Mouse (Mus musculus) c-Kit-positive CD71-negative TER-119-negative erythroid progenitor cells, embryonic 14.5 days (primary cell): ENCODE results near the gene Cenpc1.
A peak's percentile ranks its signal among the peaks of the same experiment; 100 is the strongest.

ENCODE experiments used
- DNase-seq: peaks from one replicate; pipeline ENCODE4 v3.0.0-alpha.2; 2013; ENCODE audit warnings: low read depth

Gene Cenpc1

GRCm38 (mm10) chr5:86065101-86065875 lies at the start of gene Cenpc1:
Gene Cenpc1, minus strand, starts transcription at chr5:86065583.
- DNase-seq: peak; percentile 92

- DNase-seq: no peak
Observed at GRCm38 (mm10) chr5:86113997-86114396, 48.6 kb upstream of the Cenpc1 start.

- no peak for DNase-seq
Observed at GRCm38 (mm10) chr5:86113037-86113436, 47.7 kb upstream of the Cenpc1 start.

- no peak for DNase-seq
Observed at GRCm38 (mm10) chr5:86111074-86111473, 45.7 kb upstream of the Cenpc1 start.

- no peak for DNase-seq
Observed at GRCm38 (mm10) chr5:86106610-86107009, 41.2 kb upstream of the Cenpc1 start.

GRCm38 (mm10) chr5:86102176-86102575 lies 36.8 kb upstream of the Cenpc1 start:
- no peak for DNase-seq

- DNase-seq: no peak
Observed at GRCm38 (mm10) chr5:86100621-86101020, 35.2 kb upstream of the Cenpc1 start.

GRCm38 (mm10) chr5:86098988-86099387 lies 33.6 kb upstream of the Cenpc1 start:
- DNase-seq: no peak

GRCm38 (mm10) chr5:86094754-86095153 lies 29.4 kb upstream of the Cenpc1 start:
- no peak for DNase-seq

GRCm38 (mm10) chr5:86086751-86087150 lies 21.4 kb upstream of the Cenpc1 start:
- DNase-seq: no peak

- no peak for DNase-seq
Observed at GRCm38 (mm10) chr5:86084979-86085378, 19.6 kb upstream of the Cenpc1 start.

GRCm38 (mm10) chr5:86083987-86084386 lies 18.6 kb upstream of the Cenpc1 start:
- no peak for DNase-seq

- no peak for DNase-seq
Observed at GRCm38 (mm10) chr5:86078720-86079334, 13.4 kb upstream of the Cenpc1 start.

GRCm38 (mm10) chr5:86072756-86073386 lies 7.5 kb upstream of the Cenpc1 start:
- DNase-seq: no peak

- DNase-seq: peak; percentile 42
Observed at GRCm38 (mm10) chr5:86071538-86071937, 6.2 kb upstream of the Cenpc1 start, which contains the start of gene Stap1. Gene Stap1, plus strand, starts transcription at chr5:86071746.

GRCm38 (mm10) chr5:86069121-86069520 lies 3.7 kb upstream of the Cenpc1 start:
- DNase-seq: no peak

- DNase-seq: peak; percentile 53
Observed at GRCm38 (mm10) chr5:86068451-86068850, 3.1 kb upstream of the Cenpc1 start.

- peak; percentile 87 for DNase-seq
Observed at GRCm38 (mm10) chr5:86066551-86066929, 1.2 kb upstream of the Cenpc1 start.

GRCm38 (mm10) chr5:86065876-86066550 lies 630 bp upstream of the Cenpc1 start:
- DNase-seq: no peak

GRCm38 (mm10) chr5:86063501-86063900 lies 1.9 kb downstream of the Cenpc1 start:
- DNase-seq: no peak

- DNase-seq: no peak
Observed at GRCm38 (mm10) chr5:86029820-86030219, 35.6 kb downstream of the Cenpc1 start.
